Mouse (Mus musculus) MEL (cell line): Measurements from ENCODE around the gene Cldn10. TPM values are rescaled to one million over a fixed set of nuclear protein-coding genes. Genes with fewer than 3 reads are reported as not detected.

Source experiments
- DNase-seq: peaks from one replicate; pipeline ENCODE4 v3.0.0; 2011; ENCODE audit warnings: low read depth, low spot score
- H3K27ac ChIP-seq: 2 replicates; pipeline ENCODE4 v1.5.1; 2012; ENCODE audit warnings: low read depth, mild to moderate bottlenecking, control low read depth, low read length, moderate library complexity; ENCODE audit not compliant: control insufficient read depth
- H3K27me3 ChIP-seq, 2 experiments: fragments of 150-350 bp in 1 of 2; sonication (generic) in 1 of 2; 2 replicates each; pipeline ENCODE4 v1.6.1; 2012; ENCODE audit warnings: low read length in 2 of 2, mild to moderate bottlenecking in 2 of 2, improper control_type of control experiment in 1 of 2, moderate library complexity in 1 of 2; ENCODE audit not compliant: insufficient read depth in 2 of 2, control insufficient read depth in 1 of 2
- H3K36me3 ChIP-seq, 2 experiments: 2 replicates each; pipeline ENCODE4 v1.6.1; 2012 to 2014; ENCODE audit warnings: low read length in 2 of 2, improper control_type of control experiment in 1 of 2, inconsistent platforms in 1 of 2, mild to moderate bottlenecking in 1 of 2; ENCODE audit not compliant: insufficient read depth in 2 of 2, control insufficient read depth in 1 of 2
- H3K4me1 ChIP-seq, 2 experiments: fragments of 150-350 bp in 1 of 2; sonication (generic) in 1 of 2; 2 replicates each; pipeline ENCODE4 v1.6.1; 2012; ENCODE audit warnings: low read length in 2 of 2, improper control_type of control experiment in 1 of 2, mild to moderate bottlenecking in 1 of 2; ENCODE audit not compliant: insufficient read depth in 2 of 2, control insufficient read depth in 1 of 2
- H3K4me3 ChIP-seq, 2 experiments: fragments of 150-350 bp in 1 of 2; sonication (generic) in 1 of 2; 2 replicates each; pipeline ENCODE4 v1.5.1; 2012; ENCODE audit warnings: low read depth in 2 of 2, low read length in 2 of 2, mild to moderate bottlenecking in 2 of 2, moderate library complexity in 2 of 2, control low read depth in 1 of 2, improper control_type of control experiment in 1 of 2; ENCODE audit not compliant: control insufficient read depth in 1 of 2, insufficient read depth in 1 of 2
- H3K79me2 ChIP-seq: 2 replicates; pipeline ENCODE4 v1.6.1; 2012; ENCODE audit warnings: mild to moderate bottlenecking, low read length, moderate library complexity; ENCODE audit not compliant: control insufficient read depth, poor library complexity, insufficient read depth
- H3K9ac ChIP-seq: 2 replicates; pipeline ENCODE4 v1.6.1; 2012; ENCODE audit warnings: low read depth, mild to moderate bottlenecking, control low read depth, low read length, moderate library complexity; ENCODE audit not compliant: control insufficient read depth, poor library complexity, severe bottlenecking
- H3K9me3 ChIP-seq: fragments of 150-350 bp; sonication (generic); replicated peaks from 2 replicates; pipeline ENCODE4 v1.6.1; 2012; ENCODE audit warnings: mild to moderate bottlenecking, low read length, improper control_type of control experiment, moderate library complexity; ENCODE audit not compliant: insufficient read depth
- BHLHE40 ChIP-seq: IDR thresholded peaks from 2 replicates; pipeline ENCODE4 v1.6.1; 2012; ENCODE audit warnings: low read depth, mild to moderate bottlenecking, inconsistent platforms, low read length, improper control_type of control experiment, borderline replicate concordance
- CHD2 ChIP-seq: IDR thresholded peaks from 2 replicates; pipeline ENCODE4 v1.6.1; 2011; ENCODE audit warnings: low read length, improper control_type of control experiment
- ELF1 ChIP-seq: IDR thresholded peaks from 2 replicates; pipeline ENCODE4 v1.6.1; 2014; ENCODE audit warnings: low read depth, mild to moderate bottlenecking, inconsistent platforms, low read length, improper control_type of control experiment, moderate library complexity
- GABPA ChIP-seq: IDR thresholded peaks from 2 replicates; pipeline ENCODE4 v1.6.1; 2012; ENCODE audit warnings: low read depth, mild to moderate bottlenecking, inconsistent platforms, low read length, improper control_type of control experiment, moderate library complexity
- GATA1 ChIP-seq: IDR thresholded peaks from 2 replicates; pipeline ENCODE4 v1.6.1; 2011; ENCODE audit warnings: low read depth, low read length, improper control_type of control experiment
- KAT2A ChIP-seq: conservative IDR thresholded peaks from 2 replicates; pipeline ENCODE4 v1.6.1; 2012; ENCODE audit warnings: low read depth, low read length, improper control_type of control experiment, inconsistent platforms
- MAFK ChIP-seq: IDR thresholded peaks from 2 replicates; pipeline ENCODE4 v1.6.1; 2011; ENCODE audit warnings: low read depth, mild to moderate bottlenecking, low read length, improper control_type of control experiment, borderline replicate concordance
- MAX ChIP-seq: IDR thresholded peaks from 2 replicates; pipeline ENCODE4 v1.6.1; 2011; ENCODE audit warnings: low read length, improper control_type of control experiment
- MAZ ChIP-seq: IDR thresholded peaks from 2 replicates; pipeline ENCODE4 v1.6.1; 2012; ENCODE audit warnings: low read depth, mild to moderate bottlenecking, inconsistent platforms, low read length, improper control_type of control experiment
- MEF2A ChIP-seq: IDR thresholded peaks from 2 replicates; pipeline ENCODE4 v1.6.1; 2014; ENCODE audit warnings: low read depth, mild to moderate bottlenecking, inconsistent platforms, low read length, improper control_type of control experiment; ENCODE audit not compliant: poor library complexity, insufficient replicate concordance, severe bottlenecking; ENCODE audit errors: extremely low read depth
- MYB ChIP-seq: IDR thresholded peaks from 2 replicates; pipeline ENCODE4 v1.6.1; 2011; ENCODE audit warnings: mild to moderate bottlenecking, low read depth, low read length, improper control_type of control experiment
- POLR2A ChIP-seq, 2 experiments: IDR thresholded peaks; 2 replicates each; pipeline ENCODE4 v1.6.1; 2011 to 2012; ENCODE audit warnings: low read length in 2 of 2, mild to moderate bottlenecking in 2 of 2, control low read depth in 1 of 2, improper control_type of control experiment in 1 of 2, low read depth in 1 of 2, moderate library complexity in 1 of 2; ENCODE audit not compliant: control insufficient read depth in 1 of 2, insufficient read depth in 1 of 2, poor library complexity in 1 of 2
- POLR2AphosphoS2 ChIP-seq: IDR thresholded peaks from 2 replicates; pipeline ENCODE4 v1.6.1; 2011; ENCODE audit warnings: low read length, improper control_type of control experiment
- POLR2AphosphoS5 ChIP-seq: IDR thresholded peaks from 2 replicates; pipeline ENCODE4 v1.6.1; 2012; ENCODE audit warnings: low read depth, borderline replicate concordance, mild to moderate bottlenecking, inconsistent platforms, low read length, moderate library complexity, mixed read lengths
- SMC3 ChIP-seq: IDR thresholded peaks from 2 replicates; pipeline ENCODE4 v1.6.1; 2011; ENCODE audit warnings: low read depth, low read length, improper control_type of control experiment
- USF1 ChIP-seq: IDR thresholded peaks from 2 replicates; pipeline ENCODE4 v1.6.1; 2014; ENCODE audit warnings: low read depth, mild to moderate bottlenecking, inconsistent platforms, low read length, improper control_type of control experiment, moderate library complexity
- USF2 ChIP-seq, 2 experiments: IDR thresholded peaks; 2 replicates each; pipeline ENCODE4 v1.6.1; 2011 to 2012; ENCODE audit warnings: improper control_type of control experiment in 2 of 2, low read length in 2 of 2, borderline replicate concordance in 1 of 2, inconsistent platforms in 1 of 2, low read depth in 1 of 2, mild to moderate bottlenecking in 1 of 2; ENCODE audit not compliant: insufficient read depth in 1 of 2
- ZMIZ1 ChIP-seq: IDR thresholded peaks from 2 replicates; pipeline ENCODE4 v1.6.1; 2012; ENCODE audit warnings: low read depth, mild to moderate bottlenecking, inconsistent platforms, low read length, improper control_type of control experiment, moderate library complexity
- polyA plus RNA-seq, 2 experiments: library from polyadenylated mRNA; stranded (reverse) in 1 of 2; unstranded in 1 of 2; fragments of >175 nt in 1 of 2; fragments of >200 nt in 1 of 2; gene quantifications; 2 replicates each; pipeline versions ENCODE4 v1.2.1 to v1.2.4; 2012; ENCODE audit warnings: low replicate concordance in 2 of 2, low read depth in 1 of 2; ENCODE audit not compliant: insufficient read length in 2 of 2, insufficient read depth in 1 of 2, missing spikeins in 1 of 2
- total RNA-seq: library from RNA; depleted of rRNA; stranded (reverse); fragments of 300-350 nt; gene quantifications from 2 replicates; pipeline ENCODE4 v1.2.3, GENCODE M21; 2012

Gene Cldn10
- total and polyA plus RNA-seq, 3 experiments = 0.17 TPM; not detected in 2

GRCm38 (mm10) chr14:118795915-118796693, 8.4 kb downstream of the Cldn10 start (continued):
- TF ChIP-seq POLR2AphosphoS5 (no peak), MEF2A (no peak), ELF1 (no peak)

- peak overlapping the region; percentile 68 for H3K9ac ChIP-seq
- TF ChIP-seq MEF2A (no peak), MYB (no peak), BHLHE40 (no peak), ZMIZ1 (no peak), POLR2AphosphoS2 (no peak), ELF1 (no peak), MAZ (no peak), GABPA (no peak), KAT2A (no peak), MAFK (no peak), MAX (no peak), POLR2A (IDR thresholded peaks at IDR 0.05; ENCODE audit: control insufficient read depth in 1 of 2, insufficient read depth in 1 of 2, low read depth in 1 of 2, low read length in 2 of 2, poor library complexity in 1 of 2) (no peak), GATA1 (no peak), SMC3 (no peak), USF1 (no peak), CHD2 (no peak), USF2 (IDR thresholded peaks at IDR 0.05; ENCODE audit: borderline replicate concordance in 1 of 2, insufficient read depth in 1 of 2, low read depth in 1 of 2, low read length in 2 of 2) (no peak)
- peak overlapping the region; percentile 52 to 54 for H3K4me3 ChIP-seq
- no peaks in the 10 kb centered on the region for H3K9me3 ChIP-seq
- H3K27ac ChIP-seq = peak overlapping the region; percentile 100
- no peaks in the 10 kb centered on the region for H3K27me3 ChIP-seq
- H3K4me1 ChIP-seq = peaks cover 0 to 42% of the 10 kb centered on the region in 2 experiments; a peak in 2 of 4 replicates
- peaks cover 0 to 13% of the 10 kb centered on the region in 2 experiments; a peak in 2 of 4 replicates for H3K36me3 ChIP-seq
- H3K79me2 ChIP-seq = no peaks in the 10 kb centered on the region
- no peak for DNase-seq
Observed at GRCm38 (mm10) chr14:118796694-118797058, 9.0 kb downstream of the Cldn10 start.
